Mouse (Mus musculus) ES-E14 (cell line): ENCODE data around the gene Wdr81.

Experiments used
- HCFC1 ChIP-seq: IDR thresholded peaks from 2 replicates; pipeline ENCODE4 v1.6.1; 2012; ENCODE audit warnings: low read length, inconsistent platforms, borderline replicate concordance; ENCODE audit not compliant: insufficient read depth
- MAFK ChIP-seq: IDR thresholded peaks from 2 replicates; pipeline ENCODE4 v1.6.1; 2014; ENCODE audit warnings: mild to moderate bottlenecking, low read depth, low read length, inconsistent platforms; ENCODE audit not compliant: insufficient read depth
- ZC3H11A ChIP-seq: IDR thresholded peaks from 2 replicates; pipeline ENCODE4 v1.6.1; 2012; ENCODE audit warnings: low read depth, mild to moderate bottlenecking, inconsistent platforms, low read length, borderline replicate concordance
- ZNF384 ChIP-seq: IDR thresholded peaks from 2 replicates; pipeline ENCODE4 v1.6.1; 2012; ENCODE audit warnings: low read depth, low read length, inconsistent platforms

GRCm38 (mm10) chr11:75450936-75451335 lies 3.6 kb downstream of the Wdr81 start:
- TF ChIP-seq ZC3H11A (no peak), ZNF384 (no peak), HCFC1 (no peak), MAFK (no peak)
